Mouse (Mus musculus) induced T-regulatory cell, adult 2 months (primary cell): ENCODE results near the gene Hmgb1.

ENCODE experiments used
- DNase-seq: peaks from one replicate; pipeline ENCODE4 v3.0.0-alpha.2; 2012; ENCODE audit warnings: low read depth

Hmgb1 gene

DNA sequence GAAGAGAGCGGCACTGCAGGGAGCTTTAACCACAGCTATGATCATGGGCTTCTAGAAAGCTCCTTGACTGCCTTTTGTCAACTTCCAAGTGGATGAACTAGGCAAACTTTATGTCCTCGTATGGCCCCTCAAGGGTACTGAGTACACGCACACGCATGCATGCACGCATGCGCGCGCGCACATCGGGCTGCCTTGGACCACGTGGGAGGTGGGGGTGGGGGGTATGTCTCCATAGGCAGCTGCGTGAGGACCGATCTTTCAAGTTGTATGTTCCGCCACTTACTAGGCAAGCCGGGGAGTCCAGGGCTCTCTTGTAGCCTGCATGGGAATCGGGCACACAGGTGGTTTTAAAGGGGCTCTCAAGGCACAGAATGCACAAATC, 163.6 kb downstream of the Hmgb1 start:
- no peak for DNase-seq

DNA sequence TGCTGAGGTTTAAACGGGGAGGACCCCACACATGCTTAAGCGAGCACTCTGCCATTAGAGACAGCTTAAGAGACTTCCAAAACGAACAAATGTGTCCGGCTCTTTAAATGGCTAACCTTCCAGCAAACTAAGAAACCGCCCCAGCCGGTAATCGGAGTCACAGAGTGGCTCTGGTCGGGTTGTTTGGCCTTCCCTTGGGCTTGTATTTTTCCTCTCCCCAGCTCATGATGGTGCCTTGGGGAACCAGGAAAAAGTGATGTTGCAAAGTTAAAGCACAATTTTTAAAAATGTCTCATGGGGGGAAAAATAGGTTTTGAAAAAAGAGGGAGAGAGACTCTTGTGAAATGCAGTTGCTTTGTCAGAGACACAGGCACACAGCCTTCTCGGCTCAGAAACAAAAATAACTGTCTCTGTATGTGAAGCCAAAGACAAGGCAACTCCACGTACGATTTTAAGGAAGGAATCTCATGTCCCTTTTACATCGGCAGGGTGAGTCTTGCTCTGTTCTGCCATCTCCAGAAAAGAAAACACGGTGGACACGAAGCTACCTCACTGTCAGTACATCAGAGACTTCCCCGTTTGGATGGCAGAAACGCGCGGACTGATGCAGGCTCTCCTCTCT, 164.1 kb downstream of the Hmgb1 start:
- no peak for DNase-seq

DNA sequence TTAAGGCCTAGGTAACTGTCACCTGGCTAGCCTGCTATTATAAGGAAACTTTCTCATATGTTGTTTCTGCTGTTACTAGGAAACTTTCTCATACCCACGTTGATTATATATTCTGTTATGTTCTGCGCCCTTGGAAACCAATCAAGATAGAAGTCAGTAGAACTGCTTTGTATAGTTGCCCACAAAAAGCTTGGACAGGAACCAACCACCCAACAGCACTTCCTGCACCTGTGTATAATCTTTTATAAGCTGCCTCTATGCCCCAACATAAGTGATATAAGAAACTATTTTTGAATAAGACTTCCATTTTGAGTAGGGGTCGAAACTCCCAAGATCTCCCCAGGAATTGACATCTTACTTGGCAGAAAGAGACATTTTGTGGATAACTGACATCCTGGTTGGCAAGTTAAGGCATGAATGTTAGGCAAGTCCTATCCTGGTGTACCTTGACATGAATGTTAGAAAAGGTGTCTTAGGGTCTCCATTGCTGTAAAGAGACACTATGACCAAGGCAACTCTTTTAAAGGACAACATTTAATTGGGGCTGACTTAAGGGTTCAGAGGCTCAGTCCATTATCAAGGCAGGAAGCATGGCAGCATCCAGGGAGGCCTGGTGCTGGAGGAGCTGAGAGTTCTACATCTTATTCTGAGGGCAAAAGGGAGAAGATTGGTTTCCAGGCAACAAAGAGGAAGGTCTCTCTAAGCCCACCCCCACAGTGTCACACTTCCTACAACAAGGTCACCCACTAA, 166.4 kb downstream of the Hmgb1 start:
- DNase-seq = peak; percentile 63

DNA sequence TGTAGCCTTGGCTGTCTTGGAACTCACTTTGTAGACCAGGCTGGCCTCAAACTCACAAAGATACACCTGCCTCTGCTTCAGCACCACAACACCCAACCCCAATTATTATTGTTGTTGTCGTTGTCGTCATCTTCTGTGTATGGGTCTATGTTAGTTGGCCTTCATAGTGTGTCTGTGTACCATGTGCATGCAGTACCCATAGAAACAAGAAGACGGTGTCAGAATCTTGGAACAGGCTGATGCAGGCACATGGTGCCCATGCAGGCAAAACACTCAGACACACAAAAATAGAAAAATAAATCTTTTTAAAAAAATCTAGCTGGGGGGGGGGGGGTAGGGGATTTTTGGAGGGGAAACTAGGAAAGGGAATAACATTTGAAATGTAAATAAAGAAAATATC, 167.1 kb downstream of the Hmgb1 start:
- no peak for DNase-seq

DNA sequence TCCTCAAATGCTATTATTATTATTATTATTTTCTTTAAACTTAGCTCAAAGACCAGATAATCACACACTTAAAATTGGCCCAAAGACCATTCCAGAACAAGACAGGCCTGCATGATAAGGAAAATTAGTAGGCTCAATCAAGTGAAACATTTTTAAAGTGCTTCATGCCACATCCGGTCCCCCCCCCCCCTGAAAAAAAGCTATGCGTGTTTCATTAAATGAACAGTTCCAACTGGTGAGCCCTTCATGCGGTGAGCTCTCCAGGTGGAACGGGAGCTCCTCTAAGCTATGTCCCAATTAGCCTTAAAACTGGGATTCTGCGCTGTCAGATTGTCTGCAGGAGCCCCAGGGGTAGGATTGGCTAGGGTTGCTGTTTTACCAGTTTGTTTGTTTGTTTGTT, 168.0 kb downstream of the Hmgb1 start:
- DNase-seq = no peak

DNA sequence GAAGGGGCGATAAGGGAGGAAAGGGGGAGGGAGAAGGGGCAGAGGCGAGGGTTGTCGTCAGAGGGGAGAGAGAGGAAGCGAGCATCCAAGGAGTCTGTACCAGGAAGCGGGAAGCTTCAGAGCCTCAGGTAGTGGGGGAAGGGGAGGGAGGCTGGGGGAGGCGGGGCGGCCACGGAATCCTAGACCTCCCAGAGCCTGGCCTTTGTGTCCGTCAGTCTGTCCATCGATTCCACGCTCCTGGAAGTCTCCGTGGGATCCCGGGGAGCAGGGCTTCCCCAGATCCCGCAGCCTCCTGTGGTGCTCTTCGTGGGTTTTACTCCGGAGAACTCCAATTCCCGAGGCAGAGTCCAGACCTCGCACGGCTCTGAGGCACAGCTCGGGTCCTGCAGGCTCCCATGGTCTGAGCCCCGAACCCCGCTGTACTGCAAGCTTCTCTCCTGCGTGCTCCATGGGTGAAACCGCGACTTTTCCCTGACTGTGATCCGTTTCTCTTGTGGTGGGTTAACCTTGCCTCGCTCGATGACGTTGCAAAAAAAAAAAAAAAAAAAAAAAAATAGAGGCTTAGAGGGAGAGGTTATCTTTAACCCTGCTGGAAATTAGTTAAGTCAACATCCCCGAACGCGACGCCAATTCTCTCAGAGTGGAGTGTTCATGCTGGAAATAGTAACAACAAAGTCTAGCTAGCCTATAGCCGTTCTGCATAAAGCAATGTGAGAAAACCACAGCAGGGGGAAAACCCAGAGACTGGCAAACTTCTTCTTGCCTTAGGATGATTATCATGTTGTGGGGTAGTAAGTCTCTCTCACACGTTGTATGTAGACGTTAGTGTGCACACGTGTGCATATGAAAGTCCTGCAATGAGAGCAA, 168.7 kb downstream of the Hmgb1 start:
- DNase-seq = peak; percentile 94

DNA sequence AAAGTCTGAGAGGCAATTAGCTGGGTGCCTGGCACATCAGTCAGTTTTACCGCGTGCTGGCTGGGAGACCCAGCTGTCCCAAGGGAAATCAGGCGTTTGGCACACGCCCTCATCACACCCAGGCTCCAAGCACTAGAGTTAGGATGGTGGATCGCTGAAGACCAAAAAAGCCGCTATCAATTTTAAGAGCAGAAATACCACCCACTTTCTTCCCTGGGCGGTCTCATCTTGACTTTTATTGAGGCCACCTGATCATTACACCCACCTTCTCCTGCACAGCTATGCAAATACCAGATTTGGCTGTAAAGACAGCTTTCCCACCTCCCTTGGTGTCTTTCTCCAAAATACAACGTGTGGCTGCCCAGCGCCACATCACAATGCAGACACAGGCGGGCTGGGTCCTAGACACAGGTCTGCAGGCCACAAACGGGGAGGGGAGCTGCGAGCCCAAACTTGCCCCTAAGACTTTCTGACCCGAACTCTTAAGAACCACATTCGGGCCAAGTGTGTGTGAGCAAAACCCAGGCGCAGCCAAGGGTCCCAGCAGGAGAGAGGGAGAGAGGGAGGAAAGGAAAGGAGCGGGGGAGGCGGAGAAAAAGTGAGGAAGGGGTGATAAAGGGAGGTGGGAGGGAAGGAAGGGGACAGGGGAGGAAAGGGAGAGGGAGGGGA, 169.6 kb downstream of the Hmgb1 start:
- peak; percentile 47 for DNase-seq

DNA sequence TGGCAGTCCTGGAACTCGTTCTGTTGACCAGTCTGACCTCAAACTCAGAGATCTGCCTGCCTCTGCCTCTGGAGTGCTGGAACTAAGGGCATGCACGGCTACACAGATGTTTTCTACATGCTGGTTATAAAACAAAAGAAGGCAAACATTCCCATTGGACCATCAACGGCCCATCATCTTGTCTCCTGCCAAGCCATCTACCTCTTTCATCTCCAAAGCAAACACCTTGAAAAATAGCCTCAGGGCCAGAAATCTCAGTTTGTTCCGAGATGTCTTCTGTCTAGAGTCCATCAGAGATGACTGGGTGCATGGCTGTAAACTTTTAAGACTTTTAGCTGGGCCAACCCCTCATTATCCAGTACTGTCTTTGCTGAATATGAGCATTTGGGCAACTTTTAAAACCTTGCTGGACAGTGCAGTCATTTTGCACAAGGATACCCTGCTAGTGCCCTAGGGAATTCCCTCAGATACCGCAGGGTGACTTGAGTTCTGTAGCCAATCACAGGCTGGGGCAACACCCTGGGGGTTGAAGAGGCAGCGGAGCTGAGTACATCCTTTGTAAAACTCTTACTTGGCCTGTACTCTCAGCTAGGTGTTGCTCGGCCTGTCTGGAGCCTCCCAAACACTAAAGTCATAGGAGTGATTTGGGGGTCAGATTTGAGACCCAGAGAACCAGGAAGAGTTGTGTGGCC, 170.3 kb downstream of the Hmgb1 start:
- no peak for DNase-seq

DNA sequence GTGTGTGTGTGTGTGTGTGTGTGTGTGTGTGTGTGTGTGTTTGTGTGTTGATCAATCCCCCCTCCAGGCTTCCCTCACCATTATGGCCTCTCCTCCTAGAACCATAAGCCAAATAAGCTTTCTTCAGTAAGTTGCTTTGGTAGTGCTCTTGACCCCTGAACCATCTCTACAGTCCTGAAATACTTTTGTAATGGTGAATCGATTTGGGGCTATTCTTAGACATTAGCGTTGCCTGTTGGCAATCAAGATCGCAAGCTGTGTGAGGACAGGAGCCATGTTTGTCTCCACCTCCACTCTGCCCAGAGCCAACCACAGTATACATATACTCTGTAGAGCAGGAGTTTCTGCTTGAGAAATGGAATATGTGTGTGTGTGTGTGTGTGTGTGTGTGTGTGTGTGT, 175.2 kb downstream of the Hmgb1 start:
- DNase-seq = no peak

DNA sequence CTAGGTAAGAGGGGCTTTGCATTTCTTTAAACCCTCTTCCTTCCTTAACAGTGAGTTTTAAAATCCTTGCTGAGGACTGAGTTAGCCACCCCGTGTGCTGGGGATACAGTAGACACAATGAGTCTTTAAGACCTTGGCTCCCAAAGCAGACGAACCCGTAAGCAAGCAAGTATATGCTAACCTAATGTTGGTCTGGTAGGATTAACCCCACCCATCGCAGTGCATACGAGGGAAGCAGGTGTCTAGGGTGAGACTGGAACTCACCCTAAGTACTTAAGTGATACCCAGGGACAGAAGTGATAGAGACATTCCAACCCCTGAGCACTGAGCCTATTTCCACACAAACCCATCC, 177.0 kb downstream of the Hmgb1 start:
- DNase-seq = no peak

DNA sequence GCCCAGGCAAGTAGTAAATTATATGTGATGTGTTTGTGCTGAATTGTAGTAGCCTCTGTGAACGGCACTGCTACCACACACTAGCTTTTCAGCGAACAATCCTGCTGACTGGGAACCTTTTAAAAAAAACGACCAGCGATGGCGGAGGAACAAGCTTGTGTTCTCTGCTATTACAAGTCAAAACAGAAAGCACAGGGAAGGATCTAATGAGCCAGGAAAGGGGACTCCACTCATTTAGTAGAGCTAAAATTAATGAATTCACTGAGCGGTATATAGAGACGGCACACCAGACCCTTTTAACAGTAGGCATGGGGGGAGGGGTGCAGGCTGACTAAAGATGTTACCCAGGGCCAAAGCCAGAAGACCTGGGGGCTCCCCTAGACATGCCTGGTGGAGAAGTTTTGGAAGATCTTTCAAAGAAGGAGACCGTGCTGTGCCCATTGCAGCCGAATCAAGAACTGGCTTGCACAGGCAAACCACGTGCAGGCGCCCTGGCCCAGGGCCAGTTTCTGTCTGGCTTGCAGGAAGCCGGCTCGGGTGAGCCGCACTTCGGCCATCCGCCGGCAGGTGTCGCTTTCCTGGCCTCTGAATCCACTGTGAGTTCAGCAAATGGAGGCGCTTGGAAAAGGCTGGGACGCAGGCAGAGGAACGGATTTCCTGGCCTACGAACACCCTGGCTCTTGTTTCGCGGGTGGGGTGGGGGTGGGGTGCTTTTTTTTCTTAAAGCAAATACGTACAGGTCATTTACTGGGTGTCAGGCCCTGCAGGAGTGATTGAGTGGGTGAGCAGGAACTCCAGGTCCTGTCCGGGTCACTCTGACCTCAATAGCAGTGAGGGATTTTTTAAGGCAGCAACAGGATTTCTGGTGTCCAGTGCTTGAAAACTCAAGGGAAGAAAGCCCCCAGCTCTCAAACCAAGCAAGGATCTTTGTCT, 177.7 kb downstream of the Hmgb1 start:
- DNase-seq = peak; percentile 95

DNA sequence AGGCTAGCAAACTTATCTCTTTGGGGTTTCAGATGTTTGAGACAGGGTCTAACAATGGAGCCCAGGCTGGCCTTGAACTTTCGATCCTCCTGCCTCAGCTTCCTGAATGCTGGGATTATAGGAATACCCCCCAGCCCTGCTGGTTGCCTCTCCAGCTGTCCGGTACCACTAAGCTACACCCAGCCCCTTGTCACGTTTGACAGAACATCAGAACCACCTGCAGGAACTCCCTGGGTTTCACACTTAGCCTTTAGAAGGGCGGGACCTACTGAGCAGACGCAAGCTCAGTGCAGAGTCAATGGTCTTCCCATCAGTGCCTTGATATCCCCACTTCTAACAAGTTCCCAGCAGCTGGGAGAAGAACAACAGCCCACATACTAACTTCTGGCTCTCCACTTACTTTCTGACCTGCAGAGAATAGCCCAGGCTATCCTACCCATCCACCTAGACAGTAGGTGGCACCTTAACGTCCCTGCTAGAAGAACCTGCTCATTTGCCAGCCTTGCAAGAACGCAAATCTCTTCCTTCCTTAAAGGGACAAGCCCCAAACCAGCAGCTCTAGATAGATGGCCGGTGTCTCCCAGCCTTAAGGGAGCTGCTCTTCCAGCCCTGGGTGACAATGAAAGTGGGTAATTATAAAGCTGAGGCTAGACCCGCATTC, 178.5 kb downstream of the Hmgb1 start:
- DNase-seq = no peak

DNA sequence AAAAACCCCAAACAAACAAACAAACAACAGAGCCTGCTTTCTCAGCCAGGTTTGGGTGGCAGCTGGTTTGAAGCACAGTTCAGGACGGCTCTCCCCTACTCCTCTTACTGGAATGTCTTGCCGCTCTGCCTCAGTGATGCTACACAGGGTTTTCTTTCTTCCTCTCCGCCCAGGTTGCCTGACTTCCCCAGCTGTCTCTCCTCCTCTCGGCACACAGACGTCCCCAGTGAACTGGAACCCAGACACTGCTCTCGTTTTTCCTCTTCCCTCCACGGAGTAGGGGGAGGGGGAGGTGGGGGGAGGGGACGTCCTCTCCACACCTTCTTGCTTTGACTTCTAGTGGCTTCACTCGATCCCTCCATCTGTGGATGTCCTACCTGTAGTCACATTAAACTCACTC, 179.2 kb downstream of the Hmgb1 start:
- DNase-seq = no peak

DNA sequence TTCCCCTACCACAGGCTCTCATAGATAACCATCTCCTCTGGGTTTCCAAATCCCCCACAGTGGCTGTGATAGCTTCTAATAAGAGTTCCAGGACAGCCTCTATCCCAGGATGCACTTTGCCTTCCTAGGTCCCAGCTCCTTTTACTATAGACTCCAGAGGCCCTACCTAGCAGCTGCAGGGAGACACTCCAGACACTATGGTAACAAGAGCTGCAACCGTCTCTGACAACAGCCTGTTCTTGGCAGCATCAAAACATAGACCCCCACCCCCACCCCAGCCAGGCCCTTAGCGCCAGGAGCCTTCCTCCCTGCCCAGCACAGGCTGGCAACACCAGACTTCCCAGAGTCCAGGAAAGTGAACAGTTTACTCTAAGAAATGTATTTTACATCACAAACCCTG, 181.2 kb downstream of the Hmgb1 start:
- no peak for DNase-seq

DNA sequence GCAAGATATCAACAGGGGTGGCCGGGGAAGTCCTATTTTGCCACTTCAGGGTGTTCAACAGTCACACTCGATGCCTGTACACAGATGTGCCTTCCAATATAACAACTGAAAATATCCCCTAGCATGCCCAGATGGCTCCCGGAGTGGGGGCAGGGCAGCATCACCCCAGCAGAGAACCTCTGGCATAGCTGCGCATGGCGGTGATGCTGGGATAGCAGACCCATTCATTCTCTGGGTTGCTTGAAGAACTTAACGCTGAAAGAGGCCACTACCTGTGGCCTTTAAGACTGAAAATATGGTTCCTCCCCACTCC, 181.5 kb downstream of the Hmgb1 start:
- DNase-seq = no peak

DNA sequence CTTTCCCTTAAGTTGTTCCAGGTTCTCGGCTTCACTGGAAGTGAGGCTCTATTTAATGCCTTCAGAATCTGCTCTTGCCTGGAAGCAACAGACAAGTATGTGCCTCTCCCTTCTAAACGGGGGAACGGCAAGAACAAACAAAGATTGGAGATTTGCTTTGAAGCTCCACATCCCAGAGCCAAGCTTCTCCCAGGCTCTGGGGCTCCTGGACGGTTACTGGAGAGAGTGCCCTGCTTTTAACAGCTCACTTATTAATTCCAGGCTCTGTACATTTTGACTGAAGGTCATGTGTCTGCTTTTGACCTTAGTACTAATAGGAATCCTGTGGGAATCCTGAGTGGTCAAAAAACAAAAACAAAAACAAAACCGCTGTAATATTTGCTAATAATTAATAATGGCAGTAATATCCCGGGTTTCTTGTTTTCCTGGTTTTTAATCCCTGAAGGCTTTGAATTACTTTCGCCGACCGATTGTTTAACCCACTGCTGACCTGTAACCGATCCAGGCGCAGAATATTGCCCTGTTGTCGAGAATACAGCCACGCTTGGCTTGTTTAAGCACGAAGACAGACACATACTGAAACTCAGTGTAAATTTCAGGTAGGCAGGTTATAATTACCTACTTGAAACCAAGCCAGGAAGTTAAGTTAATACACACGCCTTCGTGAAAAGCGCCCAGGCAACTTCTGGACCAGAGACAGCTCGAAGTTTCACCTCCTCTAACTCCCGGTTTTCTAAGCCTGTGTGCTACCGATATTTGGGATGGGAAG, 182.1 kb downstream of the Hmgb1 start:
- DNase-seq = no peak

DNA sequence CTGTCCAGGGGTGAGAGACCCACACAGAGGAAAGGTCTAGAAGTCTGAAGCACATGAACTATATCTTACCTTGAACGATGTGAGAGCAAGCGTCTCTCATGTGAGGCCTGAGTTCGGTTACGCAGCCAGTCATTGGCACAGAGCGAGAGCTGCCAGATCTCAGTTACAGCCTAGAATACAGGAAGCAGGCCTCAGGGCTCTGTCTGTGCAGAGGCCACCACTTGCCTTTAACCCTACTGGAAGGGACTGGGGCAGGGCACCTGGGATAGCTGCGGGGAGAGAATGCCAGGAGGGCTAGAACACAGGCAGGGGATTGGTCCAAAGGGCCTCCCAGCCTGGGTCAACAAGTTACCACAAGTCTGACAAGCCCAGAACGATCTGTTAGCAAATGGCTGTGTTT, 184.5 kb downstream of the Hmgb1 start:
- no peak for DNase-seq

DNA sequence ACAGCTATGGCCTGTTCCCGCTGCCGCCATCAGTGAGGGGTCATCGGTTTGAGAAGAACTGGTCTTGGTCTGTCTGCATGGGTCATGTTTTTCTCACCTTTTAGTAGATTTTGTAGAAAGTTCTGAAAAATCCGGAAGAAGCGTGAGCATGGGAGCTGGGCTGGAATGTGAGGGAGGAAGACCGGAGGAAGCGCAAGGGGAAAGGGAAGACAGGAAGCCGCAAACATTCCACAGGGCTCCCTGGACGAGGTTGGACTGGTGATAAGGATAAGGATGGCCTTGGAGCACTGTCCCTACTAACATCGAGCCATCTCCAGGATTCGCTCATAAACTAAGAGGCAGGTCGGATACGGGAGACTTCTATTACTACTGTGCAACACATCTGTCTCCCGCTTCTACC, 185.8 kb downstream of the Hmgb1 start:
- DNase-seq = no peak

DNA sequence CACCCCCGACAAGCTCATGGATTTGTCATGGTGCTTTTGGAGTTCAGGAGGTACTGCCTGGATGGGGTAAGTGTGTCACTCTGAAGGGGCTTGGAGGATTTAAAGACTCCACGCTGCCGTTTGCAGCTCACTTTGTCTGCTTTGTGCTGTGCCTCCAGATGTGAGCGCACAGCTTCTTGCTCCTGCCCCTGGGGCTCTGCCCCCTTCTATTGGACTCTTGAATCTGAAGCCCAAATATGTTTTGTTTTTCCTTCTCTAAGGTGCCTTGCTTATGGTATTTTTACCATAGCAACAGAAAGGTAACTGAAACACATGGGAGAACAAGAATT, 187.6 kb downstream of the Hmgb1 start:
- DNase-seq = no peak
